Mouse (Mus musculus): ENCODE measurements around the gene Mzt1. TPM values are rescaled to one million over a fixed set of nuclear protein-coding genes. Genes with fewer than 3 reads are reported as not detected.
"Not testable (repeated sequence)": the region's sequence is repeated elsewhere in the genome, so short reads cannot be mapped to it uniquely, and the experiment has no call there.

The Mzt1 gene
- 10 to 100 TPM; 50.2 to 51.7 TPM for total RNA-seq (2021)
- long read RNA-seq, transcript Mzt1-201 (3 exons, 2,240 nt), result major isoform, 88 of 93 reads
- long read RNA-seq, partial matches to known transcripts, result 0 of 93 reads
- long read RNA-seq, other reads (novel, unspliced or antisense), result 2 of 93 reads

DNA sequence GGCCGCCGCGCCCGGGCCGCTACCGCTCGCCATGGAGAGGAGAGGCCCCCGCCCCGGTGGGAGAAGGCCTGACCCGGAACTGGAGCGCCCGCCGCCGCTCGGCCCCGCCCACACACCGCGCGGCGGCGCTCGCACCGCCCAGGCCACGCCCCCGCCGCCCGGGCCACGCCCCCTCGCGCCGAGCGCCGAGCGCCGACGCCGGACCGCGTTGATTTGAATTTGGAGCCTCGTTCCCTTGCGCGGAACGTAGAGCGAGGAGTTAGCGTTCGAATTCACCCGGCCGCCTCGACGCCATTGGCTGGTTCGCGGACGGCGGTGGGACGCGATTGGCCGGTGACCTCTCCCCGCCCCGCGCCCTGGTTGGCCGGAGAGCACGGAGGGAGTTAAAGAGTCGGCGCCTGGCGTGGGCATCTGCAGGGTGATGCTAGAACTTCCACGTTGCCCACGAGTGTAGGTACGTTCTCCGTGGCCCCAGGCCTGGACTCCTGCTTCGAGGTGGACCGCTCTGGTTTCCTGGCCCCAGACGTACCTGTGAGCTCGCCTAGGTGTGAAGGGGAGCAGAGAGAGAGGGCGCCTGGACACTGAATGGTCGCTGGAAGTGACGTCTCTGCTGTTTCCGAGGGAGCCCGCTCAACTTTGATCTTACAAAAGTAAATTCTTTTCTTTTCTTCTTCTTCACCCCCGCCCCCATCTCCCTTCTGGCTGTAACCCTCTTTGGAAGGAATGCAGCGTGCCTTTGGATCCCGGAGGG, at the start of gene Mzt1, which contains the start of gene Bora:
Gene Mzt1 (minus strand): TSS at position 104 of the 751 bp plus-strand sequence.
Gene Bora (plus strand): TSS at position 192 of the 751 bp plus-strand sequence.
- peak; percentile 86 to 92 for DNase-seq (ENCODE audit: low spot score in 2 of 2)

- DNase-seq (ENCODE audit: low spot score in 2 of 2), result no peak
Measured at GRCm38 (mm10) chr14:99088947-99089346, 43.0 kb upstream of the Mzt1 start.

DNA sequence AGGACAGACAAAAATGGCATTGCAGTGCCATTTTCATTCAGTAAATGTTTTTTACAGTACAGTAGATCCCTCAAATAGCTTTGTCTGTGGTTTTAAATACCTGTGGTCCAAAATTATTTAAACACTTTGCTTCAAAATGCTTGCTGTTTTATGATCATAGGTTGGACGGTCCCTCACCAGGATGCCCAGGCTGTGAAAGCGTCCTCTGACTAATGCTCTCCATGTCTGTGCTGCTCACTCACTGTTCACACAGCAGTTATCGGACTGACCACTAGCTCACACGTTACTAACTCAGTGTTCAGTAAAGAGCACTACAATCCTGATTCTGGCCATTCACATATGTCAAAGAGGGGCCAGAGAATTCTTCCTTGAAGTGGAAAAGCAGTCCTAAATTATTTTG, 25.2 kb upstream of the Mzt1 start:
- DNase-seq (ENCODE audit: low spot score in 2 of 2), result no peak

DNA sequence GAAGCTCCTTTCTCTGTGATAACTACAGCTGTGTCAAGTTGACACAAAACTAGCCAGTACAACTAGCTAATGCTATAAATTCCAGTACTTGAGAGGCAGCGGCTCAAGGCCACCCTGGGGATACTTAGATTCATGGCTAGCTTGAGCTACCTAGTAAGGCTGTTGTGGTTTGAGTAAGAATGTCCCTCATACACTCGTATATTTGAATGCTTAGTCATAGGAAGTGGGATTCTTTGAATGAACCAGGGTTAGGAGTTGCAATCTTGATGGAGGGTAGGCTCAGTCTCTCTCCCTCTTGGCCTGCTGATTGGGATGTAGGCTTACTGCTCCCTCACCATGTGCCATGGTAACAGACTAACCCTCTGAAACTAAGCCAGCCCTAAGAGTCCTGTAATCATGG, 17.2 kb upstream of the Mzt1 start:
- no peak for DNase-seq (ENCODE audit: low spot score in 2 of 2)

GRCm38 (mm10) chr14:99060616-99061015, 14.7 kb upstream of the Mzt1 start:
- peak; percentile 30 to 51 for DNase-seq (ENCODE audit: low spot score in 2 of 2)

- no peak for DNase-seq (ENCODE audit: low spot score in 2 of 2)
Measured at GRCm38 (mm10) chr14:99058959-99059586, 13.1 kb upstream of the Mzt1 start.

GRCm38 (mm10) chr14:99046782-99047181, 848 bp upstream of the Mzt1 start:
- no peak for DNase-seq (ENCODE audit: low spot score in 2 of 2)

DNA sequence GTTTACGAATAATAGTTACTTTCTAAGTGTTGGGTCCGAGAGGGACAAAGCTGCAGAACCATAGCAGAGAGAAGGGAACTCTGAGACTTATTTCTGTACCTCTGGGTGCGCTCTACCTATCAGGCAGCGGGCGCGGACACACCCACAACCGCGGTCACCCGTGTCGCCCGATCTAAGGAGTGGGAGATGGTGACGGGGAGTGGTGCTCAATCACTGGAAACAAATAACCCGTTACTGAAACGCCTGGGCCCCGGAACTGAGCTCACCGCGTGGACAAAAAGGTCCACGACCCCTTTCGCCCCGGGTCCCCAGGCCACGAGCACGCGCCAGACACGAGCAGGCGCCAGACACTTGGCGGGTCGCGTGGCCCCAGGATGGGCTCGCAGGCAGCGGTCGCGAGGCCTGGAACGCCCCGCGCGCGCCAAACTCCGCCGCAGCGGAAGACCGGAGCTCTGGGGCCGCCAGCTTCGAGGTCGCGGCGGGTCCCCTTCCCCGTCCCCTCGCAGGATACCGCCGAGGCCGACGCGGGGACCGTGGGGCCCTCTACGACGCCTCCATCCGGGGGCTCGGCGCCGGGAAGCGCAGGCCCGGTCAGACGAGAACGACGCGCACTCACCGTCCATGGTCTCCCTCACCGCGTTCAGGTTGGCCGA, 430 bp downstream of the Mzt1 start:
- no peak for DNase-seq (ENCODE audit: low spot score in 2 of 2)

- DNase-seq (ENCODE audit: low spot score in 2 of 2), result no peak
Measured at GRCm38 (mm10) chr14:99044718-99045117, 1.2 kb downstream of the Mzt1 start.

- DNase-seq (ENCODE audit: low spot score in 2 of 2), result no peak
Measured at GRCm38 (mm10) chr14:99044096-99044495, 1.8 kb downstream of the Mzt1 start.

GRCm38 (mm10) chr14:99043499-99043898, 2.4 kb downstream of the Mzt1 start:
- DNase-seq (ENCODE audit: low spot score in 2 of 2), result no peak

DNA sequence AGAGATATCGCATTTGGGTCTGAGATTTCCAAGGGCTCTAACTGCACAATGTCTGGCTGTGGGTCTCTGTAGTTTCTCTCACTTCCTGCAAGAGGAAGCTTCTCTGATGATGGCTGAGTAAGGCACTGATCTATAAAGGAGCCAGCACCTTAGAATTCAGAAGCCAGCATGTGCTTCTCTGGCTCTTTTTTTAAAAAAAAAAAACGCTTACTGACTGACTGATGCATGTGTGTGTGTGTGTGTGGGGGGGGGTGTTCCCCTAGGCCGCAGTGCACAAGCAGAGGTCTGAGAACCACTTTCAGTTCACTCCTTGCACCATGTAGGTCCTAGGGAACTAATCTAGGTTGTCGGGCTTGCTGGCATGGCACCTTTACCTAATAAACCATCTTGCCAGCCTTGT, 4.5 kb downstream of the Mzt1 start:
- DNase-seq (ENCODE audit: low spot score in 2 of 2), result no peak

DNA sequence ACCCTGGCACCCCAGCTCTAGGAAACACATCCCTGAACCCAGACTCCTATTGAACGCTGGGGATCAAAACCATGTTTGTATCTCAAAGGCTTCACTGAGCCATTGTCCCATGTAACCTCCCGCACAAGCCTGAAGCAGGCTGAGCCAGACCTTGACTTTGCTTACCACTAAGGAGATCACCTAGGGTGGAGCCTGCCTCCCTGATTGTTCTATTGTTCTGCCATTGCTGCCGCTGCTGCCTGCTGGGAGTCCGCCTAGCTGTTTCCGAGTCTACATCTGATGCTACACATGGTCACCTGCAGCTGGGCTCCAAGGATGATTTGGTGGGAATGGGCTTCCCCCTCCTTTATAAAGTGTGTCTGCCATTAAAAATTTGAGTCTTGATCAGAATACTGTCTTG, 6.6 kb downstream of the Mzt1 start:
- DNase-seq (ENCODE audit: low spot score in 2 of 2), result not testable (repeated sequence)

DNA sequence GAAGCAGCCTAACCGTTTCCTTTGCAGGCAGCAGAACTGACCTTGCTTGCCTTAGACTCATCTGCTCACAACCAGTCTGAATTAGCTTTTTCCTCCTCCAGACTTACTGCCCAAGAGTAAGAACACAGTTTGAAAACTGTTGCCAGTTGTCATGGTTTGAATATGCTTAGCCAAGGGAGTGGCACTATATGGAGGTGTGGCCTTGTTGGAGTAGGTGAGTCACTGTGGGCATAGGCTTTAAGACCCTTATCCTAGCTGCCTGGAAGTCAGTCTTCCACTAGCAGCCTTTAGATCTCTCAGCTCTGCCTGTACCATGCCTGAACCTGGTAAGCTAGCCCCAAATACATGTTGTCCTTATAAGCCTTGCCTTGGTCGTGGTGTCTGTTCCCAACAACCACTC, 8.2 kb downstream of the Mzt1 start:
- DNase-seq (ENCODE audit: low spot score in 2 of 2), result no peak

- DNase-seq (ENCODE audit: low spot score in 2 of 2), result no peak
Measured at GRCm38 (mm10) chr14:99036039-99036438, 9.9 kb downstream of the Mzt1 start.

DNA sequence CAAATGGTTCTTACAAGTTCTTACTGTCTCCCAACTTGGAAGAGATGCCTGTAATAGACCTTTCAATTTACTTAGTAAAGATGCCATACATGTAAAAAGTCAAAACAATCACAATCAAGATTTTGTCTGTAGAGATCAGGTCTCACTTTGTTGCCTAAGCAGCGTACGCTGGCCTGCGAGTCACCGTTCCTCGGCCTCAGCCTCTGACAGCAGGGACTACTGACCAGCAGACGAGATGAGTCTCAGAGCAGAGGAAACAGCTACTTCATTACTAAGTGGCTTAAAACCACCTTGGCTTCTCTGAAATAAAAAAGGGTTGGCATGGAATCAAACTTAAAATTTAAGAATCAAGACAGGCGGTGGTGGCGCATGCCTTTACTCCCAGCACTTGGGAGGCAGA, 11.1 kb downstream of the Mzt1 start:
- not testable (repeated sequence) for DNase-seq (ENCODE audit: low spot score in 2 of 2)

GRCm38 (mm10) chr14:99032596-99032995, 13.3 kb downstream of the Mzt1 start:
- no peak for DNase-seq (ENCODE audit: low spot score in 2 of 2)

DNA sequence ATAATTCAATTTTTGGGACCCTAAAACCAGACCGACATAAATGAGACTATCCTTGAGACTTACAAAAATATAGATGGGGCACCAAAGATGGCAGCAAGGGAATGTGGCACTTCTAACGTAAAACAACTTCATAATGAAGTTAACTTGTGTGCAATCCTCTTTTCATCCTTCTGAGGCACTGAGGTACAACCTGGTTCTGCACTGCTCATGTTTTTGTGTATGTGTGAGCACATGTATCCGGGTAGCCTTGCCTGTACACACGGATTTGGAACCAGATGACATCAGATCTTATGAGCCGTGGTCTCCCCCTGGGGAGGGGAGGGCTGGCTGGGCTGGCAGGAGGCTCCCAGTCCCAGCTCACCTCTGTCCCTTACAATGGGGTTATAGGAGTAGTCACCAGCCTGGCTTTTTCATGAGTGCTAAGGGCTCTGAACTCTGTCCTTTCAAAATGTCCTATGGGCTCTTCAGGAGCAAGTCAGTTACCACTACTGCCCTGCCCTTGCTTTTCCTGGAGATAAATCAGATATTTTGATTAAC, 14.5 kb downstream of the Mzt1 start:
- no peak for DNase-seq (ENCODE audit: low spot score in 2 of 2)

GRCm38 (mm10) chr14:99029987-99030386, 15.9 kb downstream of the Mzt1 start:
- no peak for DNase-seq (ENCODE audit: low spot score in 2 of 2)

- no peak for DNase-seq (ENCODE audit: low spot score in 2 of 2)
Measured at GRCm38 (mm10) chr14:99022346-99023086, 23.4 kb downstream of the Mzt1 start.
